Mouse (Mus musculus): ENCODE data around the gene Trim72.

DNA sequence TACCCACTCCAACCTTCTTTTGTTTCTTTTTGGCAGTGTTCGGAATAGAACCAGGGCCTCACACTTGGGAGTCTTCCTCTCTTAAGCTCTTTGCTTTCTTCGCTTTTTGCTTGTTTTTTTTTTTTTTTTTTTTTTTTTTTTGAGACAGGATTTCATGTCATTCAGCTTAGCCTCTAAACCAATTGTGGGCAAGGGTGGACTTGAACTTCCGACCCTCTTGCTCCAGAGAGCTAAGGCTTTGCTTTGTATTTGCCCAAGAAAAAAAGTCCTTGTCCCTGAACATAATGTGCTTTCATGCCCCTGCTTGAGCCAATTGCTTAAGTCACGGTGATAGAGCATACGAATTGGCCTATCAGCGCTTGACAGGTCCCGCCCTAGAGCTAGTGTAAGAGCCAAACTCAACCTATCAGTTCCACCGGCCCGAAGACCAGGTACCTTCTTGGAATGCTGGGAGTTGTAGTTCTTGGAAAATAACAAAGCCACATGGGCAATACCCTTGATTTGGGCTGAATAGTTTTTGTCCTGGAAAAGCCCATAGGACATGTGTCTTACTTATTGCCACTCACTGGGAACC is 27.7 kb downstream of the Trim72 start:
- TF ChIP-seq TCF12 (IDR thresholded peaks at IDR 0.05; ENCODE audit: insufficient read depth, poor library complexity, severe bottlenecking) = no peak
- TF ChIP-seq POLR2A (IDR thresholded peaks at IDR 0.05; ENCODE audit: insufficient read length, low read depth) = no peak
- no peak for TF ChIP-seq USF1 (IDR thresholded peaks at IDR 0.05; ENCODE audit: low read depth)
